In the genomic region with DNA sequence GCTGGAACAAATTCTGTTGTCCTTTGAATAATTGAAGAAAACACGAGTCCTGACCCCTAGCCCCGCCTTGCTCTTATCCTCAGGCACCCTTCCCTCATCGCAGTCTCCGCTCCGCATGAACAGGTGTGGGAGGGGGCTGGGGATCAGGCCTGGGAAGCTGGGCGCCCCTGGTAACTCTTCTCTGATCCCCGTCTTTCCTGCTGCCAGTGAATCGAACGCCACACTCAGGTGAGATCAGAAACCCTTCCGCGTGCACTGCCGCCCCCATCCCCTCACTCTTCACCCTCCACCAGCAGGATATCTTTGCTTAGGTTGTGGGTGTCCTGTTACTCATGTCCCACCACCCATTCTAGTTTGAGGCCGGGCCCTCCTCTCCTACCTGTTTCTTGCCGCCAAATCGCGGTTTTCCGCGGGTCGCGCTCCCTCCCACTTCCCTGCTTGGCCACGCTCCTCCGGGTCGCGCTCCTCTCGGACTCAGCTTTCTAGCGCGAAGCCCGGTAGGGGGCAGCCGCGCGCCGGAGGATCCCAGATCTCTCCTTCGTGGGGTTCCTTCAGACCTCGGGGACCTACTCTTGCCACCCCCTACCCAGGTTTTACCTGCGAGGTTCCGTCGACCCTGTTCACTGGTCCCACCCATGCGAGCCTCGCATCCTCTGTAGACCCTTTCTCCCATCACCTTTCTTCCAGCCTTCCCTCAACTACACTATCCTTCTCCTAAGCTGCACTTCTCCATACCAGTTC, we compare ENCODE assay signal across 8 mouse cellular contexts. TPM values are rescaled to one million over a fixed set of nuclear protein-coding genes. Genes with fewer than 3 reads are reported as not detected.
DNase-seq lines count a peak whose midpoint lies in the region; ATAC-seq and TF ChIP-seq lines count a peak whose summit lies in the region.

No protein-coding gene starts in this region.

- intact Hi-C loops in gastrocnemius, adult 2 months (cut with DNase I), result loop anchor here (5.0 kb wide), 2 partner anchors 87 to 132 kb away; no protein-coding TSS in a partner anchor

- no peaks in the 10 kb centered on the region for H3K9me3 ChIP-seq in hindbrain, embryonic 14.5 days (ENCODE audit: control insufficient read depth, low read length)

- peak; percentile 74 for TF ChIP-seq CTCF in gastrocnemius, adult 2 months (IDR thresholded peaks at IDR 0.05)

- DNase-seq in NIH3T3 (ENCODE audit: low read depth), result peak; percentile 86
- DNase-seq in cerebellum, postnatal 36 days, result peak; percentile 85 to 90
- peak; percentile 80 for DNase-seq in gastrocnemius, adult 2 months
- peak; percentile 73 for DNase-seq in hindbrain, embryonic 14.5 days (ENCODE audit: low spot score)
- DNase-seq in left cerebral cortex, adult 11 months (ENCODE audit: low spot score), result peak; percentile 68
- peak; percentile 56 for DNase-seq in lung, postnatal 25 days (ENCODE audit: low spot score)
- DNase-seq in retina, postnatal 1 day, result peak; percentile 81
- DNase-seq in urinary bladder, postnatal 25 days (ENCODE audit: low spot score), result peak; percentile 65

- no peaks in the 10 kb centered on the region for H3K27me3 ChIP-seq in hindbrain, embryonic 14.5 days (ENCODE audit: control insufficient read depth, insufficient read depth, low read length)

- WGBS in hindbrain, embryonic 14.5 days, result 2% methylated on average over 39 of the region's 39 CpGs

- peak overlapping the region; percentile 78 for H3K4me3 ChIP-seq in gastrocnemius, adult 2 months
- H3K4me3 ChIP-seq in hindbrain, embryonic 14.5 days (replicated peaks; ENCODE audit: low read length), result peak overlapping the region; percentile 96

- peak; percentile 15; the same call in 1 of the 2 replicates for ATAC-seq in hindbrain, embryonic 14.5 days (ENCODE audit: low FRiP score)

- H3K4me2 ChIP-seq in hindbrain, embryonic 14.5 days (replicated peaks), result peak overlapping the region; percentile 89

- peaks cover 17% of the 10 kb centered on the region for H3K36me3 ChIP-seq in hindbrain, embryonic 14.5 days (replicated peaks; ENCODE audit: control insufficient read depth, insufficient read depth)

- H3K9ac ChIP-seq in hindbrain, embryonic 14.5 days, result peak overlapping the region; percentile 87

- peaks cover 49% of the 10 kb centered on the region for H3K4me1 ChIP-seq in hindbrain, embryonic 14.5 days (replicated peaks; ENCODE audit: control insufficient read depth, insufficient read depth, low read length)

- H3K27ac ChIP-seq in gastrocnemius, adult 2 months, result peak overlapping the region; percentile 72
- H3K27ac ChIP-seq in hindbrain, embryonic 14.5 days, result peak overlapping the region; percentile 85

RNA-seq across cellular contexts. Expression of a gene that starts 4.0 kb away (rescaled TPM):
- total RNA-seq in gastrocnemius, adult 2 months (2021), result 1 to 10 TPM; 8.5 to 9.1 TPM
- 114 and 117 TPM in 2 replicates for polyA plus RNA-seq in hindbrain, embryonic 14.5 days (2014; fragmentation: Nextera tagmentation; extraction: Ambion mirVana)

RNA-seq across cellular contexts. Expression of a gene that starts 26.5 kb away (rescaled TPM):
- not detected for total RNA-seq in gastrocnemius, adult 2 months (2021)
- polyA plus RNA-seq in hindbrain, embryonic 14.5 days (2014; fragmentation: Nextera tagmentation; extraction: Ambion mirVana), result 2.2 and 3.1 TPM in 2 replicates

RNA-seq across cellular contexts. Expression of a gene that starts 38.6 kb away (rescaled TPM):
- not detected for total RNA-seq in gastrocnemius, adult 2 months (2021)
- polyA plus RNA-seq in hindbrain, embryonic 14.5 days (2014; fragmentation: Nextera tagmentation; extraction: Ambion mirVana), result not detected in 2 replicates

RNA-seq across cellular contexts. Expression of a gene that starts 48.3 kb away (rescaled TPM):
- not detected for total RNA-seq in gastrocnemius, adult 2 months (2021)
- not detected in 2 replicates for polyA plus RNA-seq in hindbrain, embryonic 14.5 days (2014; fragmentation: Nextera tagmentation; extraction: Ambion mirVana)

RNA-seq across cellular contexts. Expression of a gene that starts 48.8 kb away (rescaled TPM):
- total RNA-seq in gastrocnemius, adult 2 months (2021), result 1 to 10 TPM in 1 of 2 experiments, under 1 TPM in 1; 0.23 to 1.3 TPM
- polyA plus RNA-seq in hindbrain, embryonic 14.5 days (2014; fragmentation: Nextera tagmentation; extraction: Ambion mirVana), result 225 and 236 TPM in 2 replicates

Comparison
In these comparisons a context has a peak if more than half of its experiments do, and no peak if none do; other contexts are left out.
1. Peak in every context shown above with its lines: DNase-seq, ATAC-seq, H3K4me3 ChIP-seq and H3K27ac ChIP-seq.